Mouse (Mus musculus) midbrain, embryonic 16.5 days (tissue): ENCODE measurements around the gene Gm9913. TPM values are rescaled to one million over a fixed set of nuclear protein-coding genes. Genes with fewer than 3 reads are reported as not detected.
A peak's percentile ranks its signal among the peaks of the same experiment; 100 is the strongest.

Experiments
- ATAC-seq: fragments of 200-750 bp; cut with Nextera tagmentation; 2 replicates; pipeline ENCODE4 v1.8.0; 2017; ENCODE audit warnings: moderate TSS enrichment
- H3K27ac ChIP-seq: fragments of 300-500 bp; sonication (generic); 2 replicates; pipeline ENCODE4 v1.5.1; 2014; ENCODE audit warnings: mild to moderate bottlenecking, low read length, mixed read lengths
- H3K27me3 ChIP-seq: fragments of 300-500 bp; sonication (generic); 2 replicates; pipeline ENCODE4 v1.6.1; 2014; ENCODE audit warnings: low read depth, low read length, mixed read lengths; ENCODE audit not compliant: control insufficient read depth, insufficient read depth
- H3K36me3 ChIP-seq: fragments of 300-500 bp; sonication (generic); 2 replicates; pipeline ENCODE4 v1.6.1; 2014; ENCODE audit warnings: mild to moderate bottlenecking, low read length, moderate library complexity, mixed read lengths; ENCODE audit not compliant: control insufficient read depth, insufficient read depth
- H3K4me1 ChIP-seq: fragments of 300-500 bp; sonication (generic); 2 replicates; pipeline ENCODE4 v1.6.1; 2014; ENCODE audit warnings: mild to moderate bottlenecking, low read length, mixed read lengths; ENCODE audit not compliant: control insufficient read depth, insufficient read depth
- H3K4me2 ChIP-seq: fragments of 300-500 bp; sonication (generic); 2 replicates; pipeline ENCODE4 v1.6.1; 2014; ENCODE audit warnings: mild to moderate bottlenecking, low read length, mixed read lengths
- H3K4me3 ChIP-seq: fragments of 300-500 bp; sonication (generic); 2 replicates; pipeline ENCODE4 v1.5.1; 2014; ENCODE audit warnings: low read depth, mild to moderate bottlenecking, low read length, moderate library complexity, mixed read lengths
- H3K9ac ChIP-seq: fragments of 300-500 bp; sonication (generic); 2 replicates; pipeline ENCODE4 v1.6.1; 2014; ENCODE audit warnings: low read depth, low read length, mixed read lengths
- H3K9me3 ChIP-seq: fragments of 300-500 bp; sonication (generic); replicated peaks from 2 replicates; pipeline ENCODE4 v1.6.1; 2014; ENCODE audit warnings: mild to moderate bottlenecking, low read length, mixed read lengths; ENCODE audit not compliant: control insufficient read depth, poor library complexity, severe bottlenecking
- WGBS: fragments of 180-500 bp; shearing (Covaris S2); extraction: QIAGEN DNeasy Blood & Tissue Kit; methylation state at CpG from one replicate; pipeline ENCODE4 v1.1.7; 2014; 5-methylcytosine and 5-hydroxymethylcytosine counted together
- polyA plus RNA-seq: library from polyadenylated mRNA; unstranded; fragments of >200 nt; fragmentation: Nextera tagmentation; extraction: Ambion mirVana; gene quantifications from 2 replicates; pipeline ENCODE4 v1.2.1, GENCODE M21; 2015

The Gm9913 gene
- polyA plus RNA-seq, 1 experiment from 2014 or later = 0.14 TPM

- Histone ChIP-seq H3K4me1 (peaks cover 13% of the 10 kb centered on the region), H3K9me3 (no peaks in the 10 kb centered on the region), H3K36me3 (no peaks in the 10 kb centered on the region), H3K4me2 (peak within 1 kb of the TSS; percentile 97), H3K27me3 (no peaks in the 10 kb centered on the region), H3K4me3 (peak within 1 kb of the TSS; percentile 59), H3K9ac (peak within 1 kb of the TSS; percentile 86), H3K27ac (peak within 1 kb of the TSS; percentile 62; the same call in 1 of the 2 replicates)
- WGBS = 83% methylated on average over 4 of the region's 4 CpGs
- no peak for ATAC-seq
These were observed 3.0 kb downstream of the Gm9913 start, which contains the start of gene Fbn1 for GRCm38 (mm10) chr2:125507893-125508292. TSS of gene Fbn1 (minus strand) at chr2:125507993.

GRCm38 (mm10) chr2:125508381-125508780, 3.5 kb downstream of the Gm9913 start:
- Histone ChIP-seq H3K4me3 (no peak overlapping the region), H3K4me2 (no peak overlapping the region), H3K9me3 (no peaks in the 10 kb centered on the region), H3K9ac (no peak overlapping the region), H3K36me3 (no peaks in the 10 kb centered on the region), H3K27me3 (no peaks in the 10 kb centered on the region), H3K4me1 (peaks cover 13% of the 10 kb centered on the region), H3K27ac (no peak overlapping the region)
- 87% methylated on average over 5 of the region's 5 CpGs for WGBS
- ATAC-seq = no peak

- H3K36me3 ChIP-seq = no peaks in the 10 kb centered on the region
- peaks cover 4% of the 10 kb centered on the region; the same call in 1 of the 2 replicates for H3K4me1 ChIP-seq
- H3K4me2 ChIP-seq = no peak overlapping the region
- no peaks in the 10 kb centered on the region for H3K27me3 ChIP-seq
- H3K9ac ChIP-seq = no peak overlapping the region
- H3K27ac ChIP-seq = no peak overlapping the region
- no peaks in the 10 kb centered on the region for H3K9me3 ChIP-seq
- no peak overlapping the region for H3K4me3 ChIP-seq
- ATAC-seq = no peak
- 74% methylated on average over 2 of the region's 2 CpGs for WGBS
These were observed 5.9 kb downstream of the Gm9913 start for GRCm38 (mm10) chr2:125510752-125511151.

GRCm38 (mm10) chr2:125511898-125512297, 7.0 kb downstream of the Gm9913 start:
- Histone ChIP-seq H3K36me3 (no peaks in the 10 kb centered on the region), H3K4me3 (no peak overlapping the region), H3K9me3 (no peaks in the 10 kb centered on the region), H3K9ac (no peak overlapping the region), H3K4me1 (peaks cover 2% of the 10 kb centered on the region; the same call in 1 of the 2 replicates), H3K27me3 (no peaks in the 10 kb centered on the region), H3K27ac (no peak overlapping the region), H3K4me2 (no peak overlapping the region)
- 78% methylated on average over 4 of the region's 4 CpGs for WGBS
- no peak for ATAC-seq

GRCm38 (mm10) chr2:125512544-125512943, 7.7 kb downstream of the Gm9913 start:
- Histone ChIP-seq H3K4me3 (no peak overlapping the region), H3K4me1 (no peaks in the 10 kb centered on the region), H3K4me2 (no peak overlapping the region), H3K27ac (no peak overlapping the region), H3K9me3 (no peaks in the 10 kb centered on the region), H3K9ac (no peak overlapping the region), H3K36me3 (no peaks in the 10 kb centered on the region), H3K27me3 (no peaks in the 10 kb centered on the region)
- WGBS = 90% methylated on average over 4 of the region's 4 CpGs
- ATAC-seq = no peak

- Histone ChIP-seq H3K27ac (no peak overlapping the region), H3K4me3 (no peak overlapping the region), H3K27me3 (no peaks in the 10 kb centered on the region), H3K4me2 (no peak overlapping the region), H3K36me3 (no peaks in the 10 kb centered on the region), H3K4me1 (no peaks in the 10 kb centered on the region), H3K9ac (no peak overlapping the region), H3K9me3 (no peaks in the 10 kb centered on the region)
- WGBS = 73% methylated on average over 3 of the region's 3 CpGs
- no peak for ATAC-seq
These were observed 9.5 kb downstream of the Gm9913 start for GRCm38 (mm10) chr2:125514391-125514790.

GRCm38 (mm10) chr2:125515291-125516057, 10.6 kb downstream of the Gm9913 start:
- H3K4me2 ChIP-seq = no peak overlapping the region
- no peaks in the 10 kb centered on the region for H3K9me3 ChIP-seq
- H3K4me1 ChIP-seq = no peaks in the 10 kb centered on the region
- H3K27me3 ChIP-seq = no peaks in the 10 kb centered on the region
- ATAC-seq = no peak
- H3K27ac ChIP-seq = no peak overlapping the region
- H3K4me3 ChIP-seq = no peak overlapping the region
- WGBS = 60% methylated on average over 12 of the region's 12 CpGs
- no peak overlapping the region for H3K9ac ChIP-seq
- no peaks in the 10 kb centered on the region for H3K36me3 ChIP-seq

GRCm38 (mm10) chr2:125516594-125516993, 11.7 kb downstream of the Gm9913 start:
- no peaks in the 10 kb centered on the region for H3K36me3 ChIP-seq
- no peak overlapping the region for H3K9ac ChIP-seq
- no peak for ATAC-seq
- H3K27ac ChIP-seq = no peak overlapping the region
- H3K4me3 ChIP-seq = no peak overlapping the region
- no peaks in the 10 kb centered on the region for H3K27me3 ChIP-seq
- no peak overlapping the region for H3K4me2 ChIP-seq
- WGBS = 28% methylated on average over 4 of the region's 4 CpGs
- no peaks in the 10 kb centered on the region for H3K4me1 ChIP-seq
- no peaks in the 10 kb centered on the region for H3K9me3 ChIP-seq

GRCm38 (mm10) chr2:125525484-125525883, 20.6 kb downstream of the Gm9913 start:
- Histone ChIP-seq H3K9ac (no peak overlapping the region), H3K27ac (no peak overlapping the region), H3K4me2 (no peak overlapping the region), H3K27me3 (no peaks in the 10 kb centered on the region), H3K4me1 (no peaks in the 10 kb centered on the region), H3K4me3 (no peak overlapping the region), H3K36me3 (no peaks in the 10 kb centered on the region), H3K9me3 (no peaks in the 10 kb centered on the region)
- 92% methylated on average over 2 of the region's 2 CpGs for WGBS
- no peak for ATAC-seq
